Mouse (Mus musculus) E14TG2a.4 (cell line): ENCODE measurements around the gene Btbd3.

Experiments
- H3K27me3 ChIP-seq: 2 replicates; pipeline ENCODE4 v1.6.1; 2014; ENCODE audit warnings: low read length, control low read depth; ENCODE audit not compliant: insufficient read depth
- H3K36me3 ChIP-seq: 2 replicates; pipeline ENCODE4 v1.6.1; 2014; ENCODE audit warnings: low read length, control low read depth; ENCODE audit not compliant: insufficient read depth
- H3K4me1 ChIP-seq: replicated peaks from 2 replicates; pipeline ENCODE4 v1.6.1; 2014; ENCODE audit warnings: low read depth, low read length, control low read depth
- H3K4me3 ChIP-seq: replicated peaks from 2 replicates; pipeline ENCODE4 v1.5.1; 2014; ENCODE audit warnings: mild to moderate bottlenecking, low read length
- H3K9me3 ChIP-seq: 2 replicates; pipeline ENCODE4 v1.6.1; 2014; ENCODE audit warnings: low read length, control low read depth
- CTCF ChIP-seq: conservative IDR thresholded peaks from 2 replicates; pipeline ENCODE4 v1.5.1; 2014; ENCODE audit warnings: low read length
- NANOG ChIP-seq: IDR thresholded peaks from 2 replicates; pipeline ENCODE4 v1.6.1; 2014; ENCODE audit warnings: borderline replicate concordance, low read length, mixed read lengths
- POU5F1 ChIP-seq: IDR thresholded peaks from 2 replicates; pipeline ENCODE4 v1.6.1; 2014; ENCODE audit warnings: low read length, borderline replicate concordance

Btbd3 gene

GRCm38 (mm10) chr2:138422321-138422720, 166.0 kb downstream of the Btbd3 start:
- Histone ChIP-seq H3K27me3 (no peaks in the 10 kb centered on the region), H3K4me1 (no peaks in the 10 kb centered on the region), H3K9me3 (no peaks in the 10 kb centered on the region), H3K36me3 (no peaks in the 10 kb centered on the region), H3K4me3 (no peak overlapping the region)
- TF ChIP-seq NANOG (no peak), POU5F1 (no peak), CTCF (no peak)

DNA sequence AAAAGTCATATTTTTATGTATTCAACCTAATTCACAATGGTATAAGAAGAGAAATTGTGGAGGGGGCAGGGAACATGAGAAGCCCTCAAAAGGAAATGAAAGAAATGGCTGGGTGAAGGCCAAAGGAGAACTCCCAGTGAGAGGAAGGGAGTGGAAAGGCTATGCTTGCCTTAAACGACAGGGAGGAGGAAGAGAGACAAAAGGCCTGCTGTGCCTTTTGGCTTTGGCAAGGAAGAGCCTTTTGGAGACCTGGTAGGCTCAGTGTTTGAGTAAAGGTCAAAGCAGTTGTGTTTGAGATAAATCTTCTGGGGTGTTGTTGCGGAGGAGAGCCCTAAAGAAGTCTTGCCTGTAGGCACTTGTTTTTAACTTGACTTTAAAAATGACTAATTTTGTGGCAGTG, 175.6 kb downstream of the Btbd3 start:
- TF ChIP-seq CTCF (no peak), NANOG (no peak), POU5F1 (no peak)
- Histone ChIP-seq H3K36me3 (no peaks in the 10 kb centered on the region), H3K4me1 (peaks cover 25% of the 10 kb centered on the region), H3K4me3 (no peak overlapping the region), H3K27me3 (no peaks in the 10 kb centered on the region), H3K9me3 (no peaks in the 10 kb centered on the region)

GRCm38 (mm10) chr2:138446466-138446865, 190.1 kb downstream of the Btbd3 start:
- Histone ChIP-seq H3K4me1 (no peaks in the 10 kb centered on the region), H3K27me3 (no peaks in the 10 kb centered on the region), H3K4me3 (no peak overlapping the region), H3K36me3 (no peaks in the 10 kb centered on the region), H3K9me3 (no peaks in the 10 kb centered on the region)
- no peak for TF ChIP-seq POU5F1
- no peak for TF ChIP-seq CTCF
- no peak for TF ChIP-seq NANOG

GRCm38 (mm10) chr2:138446943-138447342, 190.6 kb downstream of the Btbd3 start:
- TF ChIP-seq NANOG (no peak), POU5F1 (no peak), CTCF (no peak)
- Histone ChIP-seq H3K4me3 (no peak overlapping the region), H3K9me3 (peaks cover 3% of the 10 kb centered on the region; the same call in 1 of the 2 replicates), H3K4me1 (no peaks in the 10 kb centered on the region), H3K36me3 (no peaks in the 10 kb centered on the region), H3K27me3 (no peaks in the 10 kb centered on the region)

GRCm38 (mm10) chr2:138447681-138448080, 191.3 kb downstream of the Btbd3 start:
- H3K4me1 ChIP-seq, result no peaks in the 10 kb centered on the region
- no peak overlapping the region for H3K4me3 ChIP-seq
- peaks cover 7% of the 10 kb centered on the region; the same call in 1 of the 2 replicates for H3K9me3 ChIP-seq
- no peaks in the 10 kb centered on the region for H3K27me3 ChIP-seq
- H3K36me3 ChIP-seq, result no peaks in the 10 kb centered on the region
- TF ChIP-seq NANOG (no peak), POU5F1 (no peak), CTCF (no peak)

DNA sequence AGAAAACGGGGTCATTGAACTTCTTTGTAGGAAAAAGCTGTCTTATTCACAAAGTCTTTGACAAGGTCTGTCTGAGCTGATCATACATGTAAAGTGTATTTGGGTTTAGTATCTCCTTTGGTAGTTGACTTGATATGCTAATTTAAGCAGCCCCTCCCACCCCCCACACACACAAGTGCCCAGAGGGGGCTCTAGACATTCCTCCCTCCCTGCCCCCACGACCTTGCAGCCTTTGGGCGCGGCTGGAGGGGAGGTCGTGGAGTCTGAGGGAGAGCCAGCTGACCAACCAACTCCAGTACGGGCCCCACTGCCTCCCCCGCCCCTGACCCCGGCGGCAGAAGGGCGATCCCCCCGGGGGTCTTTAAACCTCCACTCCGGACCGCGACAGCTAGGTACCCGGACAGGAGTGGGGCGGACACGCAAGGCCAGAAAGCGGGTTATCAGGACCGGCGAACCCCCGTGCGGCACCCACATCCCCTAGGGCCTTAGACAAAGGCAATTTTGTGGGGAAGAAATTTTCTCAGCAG, 211.7 kb downstream of the Btbd3 start:
- TF ChIP-seq POU5F1 (no peak), NANOG (no peak), CTCF (no peak)
- Histone ChIP-seq H3K4me3 (no peak overlapping the region), H3K9me3 (peaks cover 26% of the 10 kb centered on the region), H3K4me1 (no peaks in the 10 kb centered on the region), H3K27me3 (no peaks in the 10 kb centered on the region), H3K36me3 (no peaks in the 10 kb centered on the region)

- Histone ChIP-seq H3K36me3 (no peaks in the 10 kb centered on the region), H3K4me3 (no peak overlapping the region), H3K9me3 (peaks cover 14% of the 10 kb centered on the region), H3K4me1 (no peaks in the 10 kb centered on the region), H3K27me3 (no peaks in the 10 kb centered on the region)
- no peak for TF ChIP-seq CTCF
- TF ChIP-seq POU5F1, result no peak
- no peak for TF ChIP-seq NANOG
These were observed 217.0 kb downstream of the Btbd3 start for GRCm38 (mm10) chr2:138473407-138473806.

DNA sequence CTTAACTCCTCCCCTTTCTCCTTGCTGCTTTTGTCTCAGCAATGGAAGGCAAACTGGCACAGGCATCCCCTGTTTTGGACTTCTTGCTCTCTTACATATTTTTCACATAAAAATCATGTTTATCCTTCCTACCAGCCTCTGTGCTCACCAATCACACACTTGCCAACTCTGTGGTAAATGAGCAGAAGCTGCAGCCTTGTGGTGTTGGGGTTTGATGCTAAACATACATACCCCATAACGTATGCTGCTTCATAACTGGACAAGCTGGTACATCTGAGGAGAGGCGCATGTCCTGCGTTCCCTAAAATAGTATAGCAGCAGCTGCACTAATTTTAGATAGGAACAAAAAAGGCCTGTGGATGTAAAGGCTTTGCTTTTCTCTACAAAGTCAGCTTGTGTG, 220.1 kb downstream of the Btbd3 start:
- H3K27me3 ChIP-seq, result no peaks in the 10 kb centered on the region
- H3K4me1 ChIP-seq, result no peaks in the 10 kb centered on the region
- H3K36me3 ChIP-seq, result no peaks in the 10 kb centered on the region
- no peaks in the 10 kb centered on the region for H3K9me3 ChIP-seq
- TF ChIP-seq CTCF (no peak), NANOG (no peak), POU5F1 (no peak)
- no peak overlapping the region for H3K4me3 ChIP-seq

DNA sequence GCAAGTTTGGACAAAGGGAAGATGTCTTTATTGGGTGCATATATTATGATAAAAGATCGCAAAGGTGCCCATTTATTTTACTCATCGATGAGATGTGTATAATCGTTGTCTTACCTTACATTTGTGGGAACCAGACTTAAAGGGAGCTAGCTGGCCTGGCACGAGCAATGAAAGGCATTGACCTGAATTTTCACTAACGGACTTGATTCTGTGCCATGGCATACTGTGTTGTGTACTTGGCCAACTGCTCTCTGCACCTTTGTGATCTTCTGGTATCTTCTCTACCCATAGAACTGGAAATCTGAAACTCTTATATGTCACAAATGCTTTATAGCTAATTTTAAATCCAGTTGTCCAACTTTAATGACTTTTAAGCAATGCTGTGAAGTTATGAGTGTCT, 220.9 kb downstream of the Btbd3 start:
- Histone ChIP-seq H3K4me1 (no peaks in the 10 kb centered on the region), H3K4me3 (no peak overlapping the region), H3K9me3 (no peaks in the 10 kb centered on the region), H3K27me3 (no peaks in the 10 kb centered on the region), H3K36me3 (no peaks in the 10 kb centered on the region)
- no peak for TF ChIP-seq NANOG
- TF ChIP-seq POU5F1, result no peak
- TF ChIP-seq CTCF, result no peak
